Mouse (Mus musculus): ENCODE data around the gene Prss29. TPM values are rescaled to one million over a fixed set of nuclear protein-coding genes. Genes with fewer than 3 reads are reported as not detected.

Gene Prss29
- polyA plus RNA-seq (2015; fragmentation: Nextera tagmentation; extraction: Ambion mirVana) = not detected in 2 replicates

DNA sequence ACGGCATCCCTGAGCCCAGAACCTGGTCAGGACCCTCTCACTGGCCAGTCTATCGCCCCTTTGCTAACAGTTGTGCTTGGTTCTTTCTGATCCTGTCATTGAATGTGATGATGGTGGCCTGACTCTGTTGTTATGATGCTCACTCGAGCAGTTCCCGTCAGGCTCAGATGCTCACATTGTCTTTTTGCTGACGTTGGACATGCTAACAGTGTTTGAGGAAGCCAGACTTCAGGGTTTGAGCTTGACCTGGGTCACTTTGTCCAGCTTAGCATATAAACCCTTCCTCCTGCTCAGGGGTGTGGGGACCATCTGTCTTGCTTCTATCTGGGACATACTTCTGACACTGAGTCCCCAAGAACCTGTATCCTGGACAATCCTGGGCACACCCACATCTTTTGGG is at the start of gene Prss29:
Prss29 (plus strand) TSS at position 301 of the 400 bp plus-strand sequence.
- Histone ChIP-seq H3K9me3 (ENCODE audit: low read length) (no peaks in the 10 kb centered on the region), H3K27ac (ENCODE audit: low read length) (no peak within 1 kb of the TSS), H3K9ac (replicated peaks; ENCODE audit: low read depth) (no peak within 1 kb of the TSS), H3K4me3 (ENCODE audit: low read depth, low read length) (no peak within 1 kb of the TSS), H3K27me3 (replicated peaks; ENCODE audit: insufficient read depth, low read length) (no peaks in the 10 kb centered on the region), H3K4me1 (ENCODE audit: insufficient read depth, low read depth, low read length) (no peaks in the 10 kb centered on the region), H3K4me2 (replicated peaks; ENCODE audit: low read depth, low read length) (no peak within 1 kb of the TSS), H3K36me3 (ENCODE audit: insufficient read depth, low read length) (no peaks in the 10 kb centered on the region)
- ATAC-seq = no peak
- no peak for DNase-seq (ENCODE audit: low spot score)
- WGBS = 66% methylated on average over 5 of the region's 5 CpGs
- no peak for TF ChIP-seq EP300 (IDR thresholded peaks at IDR 0.05)
- no peak for TF ChIP-seq CTCF (IDR thresholded peaks at IDR 0.05)

DNA sequence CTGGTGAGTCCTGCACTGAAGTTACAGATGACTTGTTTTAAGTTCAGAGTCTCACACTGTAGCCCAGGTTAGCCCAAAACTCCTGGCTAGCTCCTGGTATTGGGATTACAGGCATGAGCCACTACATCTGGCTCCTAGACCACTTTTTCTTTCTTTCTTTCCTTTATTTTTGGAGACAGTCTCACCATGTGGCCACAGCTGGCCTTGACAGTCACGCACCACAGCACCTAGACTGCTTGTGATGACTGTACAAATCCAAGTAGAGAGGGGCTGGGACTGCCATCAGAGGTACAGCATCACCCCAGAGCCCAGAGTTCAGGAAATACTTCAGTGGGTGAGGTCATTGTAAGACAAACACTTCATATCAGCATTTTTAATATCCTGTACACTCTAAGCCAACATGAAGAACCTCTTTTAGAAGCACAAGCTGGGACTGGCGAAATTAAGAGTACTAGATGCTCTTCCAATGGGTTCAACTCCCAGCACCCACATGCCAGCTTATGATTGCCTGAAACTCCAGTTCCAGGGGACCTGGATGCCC is 47.6 kb upstream of the Prss29 start:
- Histone ChIP-seq H3K27me3 (replicated peaks; ENCODE audit: insufficient read depth, low read length) (no peaks in the 10 kb centered on the region), H3K36me3 (ENCODE audit: insufficient read depth, low read length) (peaks cover 20% of the 10 kb centered on the region), H3K4me3 (ENCODE audit: low read depth, low read length) (no peak overlapping the region), H3K27ac (ENCODE audit: low read length) (peak overlapping the region; percentile 98; the same call in 1 of the 2 replicates), H3K4me1 (ENCODE audit: insufficient read depth, low read depth, low read length) (peaks cover 15% of the 10 kb centered on the region; the same call in 1 of the 2 replicates), H3K9me3 (ENCODE audit: low read length) (no peaks in the 10 kb centered on the region), H3K4me2 (replicated peaks; ENCODE audit: low read depth, low read length) (peak overlapping the region; percentile 82; the same call in 1 of the 2 replicates), H3K9ac (replicated peaks; ENCODE audit: low read depth) (no peak overlapping the region)
- 26% methylated on average over 2 of the region's 2 CpGs for WGBS
- TF ChIP-seq EP300 (IDR thresholded peaks at IDR 0.05) (0 out of 2 replicates have a peak, but pooled peaks have one; percentile 44), CTCF (IDR thresholded peaks at IDR 0.05) (no peak)
- ATAC-seq (peak; percentile 16), DNase-seq (ENCODE audit: low spot score) (peak; percentile 80)

DNA sequence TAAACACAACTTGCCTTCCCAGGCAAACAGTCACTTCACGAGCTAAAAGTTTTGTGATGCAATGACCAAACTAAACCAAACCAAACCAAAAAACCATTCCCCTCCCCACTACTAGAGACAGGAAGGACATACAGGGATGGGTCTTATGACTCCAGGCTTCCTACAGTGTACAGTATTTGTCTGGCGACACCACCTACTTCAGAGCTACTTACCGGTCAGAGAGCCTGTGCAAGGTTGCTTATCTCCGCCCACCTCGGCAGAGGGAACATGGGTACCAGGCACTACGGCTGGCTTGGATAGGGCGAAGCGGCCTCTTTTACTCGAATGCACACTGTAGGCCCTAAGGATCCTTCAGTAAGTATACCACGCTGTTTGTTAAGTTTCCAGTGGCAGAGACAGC is 46.1 kb upstream of the Prss29 start:
- peak; percentile 81 for DNase-seq (ENCODE audit: low spot score)
- TF ChIP-seq CTCF (IDR thresholded peaks at IDR 0.05) (peak; percentile 1; the same call in 1 of the 2 replicates), EP300 (IDR thresholded peaks at IDR 0.05) (no peak)
- Histone ChIP-seq H3K4me3 (ENCODE audit: low read depth, low read length) (peak overlapping the region; percentile 80), H3K9me3 (ENCODE audit: low read length) (no peaks in the 10 kb centered on the region), H3K4me2 (replicated peaks; ENCODE audit: low read depth, low read length) (peak overlapping the region; percentile 82), H3K27ac (ENCODE audit: low read length) (peak overlapping the region; percentile 98), H3K27me3 (replicated peaks; ENCODE audit: insufficient read depth, low read length) (no peaks in the 10 kb centered on the region), H3K9ac (replicated peaks; ENCODE audit: low read depth) (peak overlapping the region; percentile 95), H3K4me1 (ENCODE audit: insufficient read depth, low read depth, low read length) (peaks cover 15% of the 10 kb centered on the region; the same call in 1 of the 2 replicates), H3K36me3 (ENCODE audit: insufficient read depth, low read length) (peaks cover 13% of the 10 kb centered on the region)
- WGBS = under 1% methylated on average over 10 of the region's 10 CpGs
- peak; percentile 47 for ATAC-seq

DNA sequence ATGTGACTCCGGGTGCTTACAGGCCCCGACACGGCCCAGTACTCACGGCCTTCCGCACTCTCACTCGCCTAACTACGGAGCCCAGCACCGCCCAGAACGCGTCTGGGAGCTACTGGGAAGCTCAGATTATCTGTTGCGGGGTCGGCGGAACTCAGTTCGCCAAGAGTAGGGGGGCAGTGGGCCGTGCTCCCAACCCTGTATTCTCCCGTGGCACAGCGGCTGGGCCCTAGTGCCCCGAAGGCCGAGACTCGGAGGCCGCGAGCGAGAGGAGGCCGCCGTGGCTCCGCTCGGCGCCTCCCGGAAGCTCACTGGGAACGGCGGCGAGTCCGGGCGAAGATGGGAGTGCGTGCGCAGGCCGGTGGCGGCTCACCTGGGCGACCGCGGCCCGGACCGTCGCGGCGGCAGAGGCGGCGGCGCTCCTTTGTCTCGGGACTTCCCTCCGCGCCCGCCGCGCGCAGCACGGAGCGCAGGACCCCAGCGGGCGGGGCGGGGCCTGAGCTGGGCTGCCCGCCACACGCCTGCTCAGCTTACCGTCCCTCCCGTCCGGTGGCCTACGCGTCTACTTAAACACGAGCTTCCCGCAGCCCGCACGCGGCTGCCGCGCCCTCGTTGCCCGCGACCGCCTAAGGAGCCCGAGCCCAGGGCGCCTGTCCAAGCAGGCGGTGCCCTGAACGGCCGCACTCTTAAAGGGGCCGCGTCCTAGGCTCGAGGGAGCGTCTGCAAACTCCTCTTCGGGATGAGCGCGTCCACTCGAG is 45.3 kb upstream of the Prss29 start:
- Histone ChIP-seq H3K4me2 (replicated peaks; ENCODE audit: low read depth, low read length) (peak overlapping the region; percentile 82), H3K36me3 (ENCODE audit: insufficient read depth, low read length) (peaks cover 8% of the 10 kb centered on the region; the same call in 1 of the 2 replicates), H3K9ac (replicated peaks; ENCODE audit: low read depth) (peak overlapping the region; percentile 95), H3K9me3 (ENCODE audit: low read length) (no peaks in the 10 kb centered on the region), H3K27ac (ENCODE audit: low read length) (peak overlapping the region; percentile 98), H3K4me1 (ENCODE audit: insufficient read depth, low read depth, low read length) (peaks cover 15% of the 10 kb centered on the region; the same call in 1 of the 2 replicates), H3K27me3 (replicated peaks; ENCODE audit: insufficient read depth, low read length) (no peaks in the 10 kb centered on the region), H3K4me3 (ENCODE audit: low read depth, low read length) (peak overlapping the region; percentile 80)
- TF ChIP-seq EP300 (IDR thresholded peaks at IDR 0.05) (no peak), CTCF (IDR thresholded peaks at IDR 0.05) (no peak)
- ATAC-seq (peak; percentile 83), DNase-seq (ENCODE audit: low spot score) (peak; percentile 94)
- WGBS = 2% methylated on average over 72 of the region's 92 CpGs

DNA sequence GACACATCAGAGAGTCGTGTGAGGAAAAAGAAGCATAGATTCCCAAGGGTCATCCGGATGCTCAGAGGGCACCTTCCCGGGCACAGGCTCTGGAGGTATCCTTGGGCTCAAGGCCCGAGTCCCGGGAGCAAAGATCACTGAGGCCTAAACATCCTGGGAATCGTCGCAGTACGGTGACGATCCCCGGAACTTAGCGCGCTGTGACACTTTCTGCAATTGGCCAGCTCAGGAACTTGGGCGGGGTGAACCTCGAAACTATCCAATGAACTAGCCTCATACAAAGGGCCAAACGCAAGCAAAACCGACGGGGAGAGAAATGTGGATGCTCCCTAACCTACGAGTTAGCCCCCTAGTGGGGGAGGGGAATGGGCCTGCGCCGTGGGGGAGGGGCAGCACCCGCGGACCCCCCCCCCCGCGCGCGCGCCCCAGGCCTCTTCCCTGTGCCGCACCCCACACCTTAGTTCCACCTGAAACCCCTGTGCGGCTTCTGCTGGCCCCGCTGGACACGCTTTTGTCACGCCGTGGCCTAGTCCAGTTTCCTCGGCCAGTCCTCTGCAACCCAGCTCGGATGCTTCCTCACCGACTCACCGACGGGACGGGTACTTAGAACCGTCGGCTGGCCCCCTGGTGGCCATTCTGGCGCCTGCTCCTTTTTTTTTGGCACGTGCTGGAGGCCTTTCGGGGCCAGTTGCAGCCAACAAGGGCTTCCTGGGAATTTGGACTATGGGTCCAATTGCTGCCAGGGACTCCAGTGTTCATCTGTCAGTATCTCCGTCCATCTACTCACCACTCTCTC is 44.5 kb upstream of the Prss29 start:
- TF ChIP-seq EP300 (IDR thresholded peaks at IDR 0.05) (peak; percentile 56; the same call in 1 of the 2 replicates), CTCF (IDR thresholded peaks at IDR 0.05) (peak; percentile 80)
- Histone ChIP-seq H3K36me3 (ENCODE audit: insufficient read depth, low read length) (0 out of 2 replicates have a peak, but pooled peaks cover under 1% of the 10 kb centered on the region), H3K4me3 (ENCODE audit: low read depth, low read length) (peak overlapping the region; percentile 80), H3K27me3 (replicated peaks; ENCODE audit: insufficient read depth, low read length) (no peaks in the 10 kb centered on the region), H3K4me2 (replicated peaks; ENCODE audit: low read depth, low read length) (peak overlapping the region; percentile 82), H3K9ac (replicated peaks; ENCODE audit: low read depth) (peak overlapping the region; percentile 95), H3K27ac (ENCODE audit: low read length) (peak overlapping the region; percentile 98), H3K9me3 (ENCODE audit: low read length) (no peaks in the 10 kb centered on the region), H3K4me1 (ENCODE audit: insufficient read depth, low read depth, low read length) (peaks cover 15% of the 10 kb centered on the region; the same call in 1 of the 2 replicates)
- under 1% methylated on average over 40 of the region's 45 CpGs for WGBS
- DNase-seq (ENCODE audit: low spot score) = peak; percentile 97
- peak; percentile 79 for ATAC-seq
